Mouse (Mus musculus) heart, adult 2 months (tissue): ENCODE results near the gene Fam222b.

ENCODE experiments used
- CTCF ChIP-seq: fragments of 200-600 bp; IDR thresholded peaks from 2 replicates; pipeline ENCODE4 v1.8.1; 2022; ENCODE audit warnings: antibody characterized with exemption, mild to moderate bottlenecking, moderate library complexity
- EP300 ChIP-seq: fragments of 200-500 bp; IDR thresholded peaks from 2 replicates; pipeline ENCODE4 v1.6.1; 2011; ENCODE audit warnings: low read depth, low read length, control low read depth; ENCODE audit not compliant: insufficient read depth

- no peak for TF ChIP-seq CTCF
- TF ChIP-seq EP300: no peak
Measured at GRCm38 (mm10) chr11:78104501-78104900, 10.0 kb downstream of the Fam222b start.
